Mouse (Mus musculus) embryonic fibroblast, embryonic 13.5 days (primary cell): ENCODE data around the gene Dnah2. TPM values are rescaled to one million over a fixed set of nuclear protein-coding genes. Genes with fewer than 3 reads are reported as not detected.

ENCODE experiments used
- H3K27ac ChIP-seq: 2 replicates; pipeline ENCODE4 v1.5.1; 2012; ENCODE audit warnings: low read length, control low read depth, inconsistent platforms; ENCODE audit not compliant: insufficient read depth
- H3K4me1 ChIP-seq: 2 replicates; pipeline ENCODE4 v1.6.1; 2011; ENCODE audit warnings: low read length; ENCODE audit not compliant: control insufficient read depth, insufficient read depth
- H3K4me3 ChIP-seq: 2 replicates; pipeline ENCODE4 v1.5.1; 2011; ENCODE audit warnings: mild to moderate bottlenecking, control low read depth, low read length; ENCODE audit not compliant: insufficient read depth
- CTCF ChIP-seq: IDR thresholded peaks from 2 replicates; pipeline ENCODE4 v1.5.1; 2011; ENCODE audit warnings: mild to moderate bottlenecking, control low read depth, low read length, moderate library complexity, borderline replicate concordance; ENCODE audit not compliant: insufficient read depth
- POLR2A ChIP-seq: IDR thresholded peaks from 2 replicates; pipeline ENCODE4 v1.6.1; 2011; ENCODE audit warnings: low read depth, mild to moderate bottlenecking, control low read depth, low read length, moderate library complexity
- polyA plus RNA-seq: library from polyadenylated mRNA; stranded (reverse); fragments of >200 nt; gene quantifications from 2 replicates; pipeline ENCODE4 v1.2.4, GENCODE M21; 2011; ENCODE audit warnings: low read depth; ENCODE audit not compliant: missing spikeins, insufficient read length

Gene Dnah2
- polyA plus RNA-seq, 1 experiment: 0.21 TPM

DNA sequence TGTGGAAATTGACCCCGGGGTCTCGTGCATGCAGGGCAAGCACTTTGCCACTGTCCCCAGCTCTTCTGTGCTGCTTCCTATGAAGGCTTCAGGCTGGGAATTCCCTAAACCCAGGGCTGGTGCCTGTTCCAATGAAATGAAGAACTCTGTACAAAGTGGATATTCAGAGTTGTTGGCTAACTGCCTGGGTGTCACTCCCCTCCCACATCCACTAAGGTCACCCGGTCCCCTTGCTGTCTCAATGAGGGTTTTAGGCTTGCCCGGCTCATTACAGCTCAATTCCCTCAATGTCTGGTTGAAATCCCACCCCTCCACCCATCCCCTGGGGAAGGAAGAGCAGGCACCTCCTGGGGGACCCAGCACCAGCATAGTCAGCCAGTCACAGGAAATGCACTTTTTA lies 28.9 kb downstream of the Dnah2 start:
- Histone ChIP-seq H3K4me1 (no peaks in the 10 kb centered on the region), H3K4me3 (no peak overlapping the region), H3K27ac (no peak overlapping the region)
- TF ChIP-seq CTCF (no peak), POLR2A (no peak)

DNA sequence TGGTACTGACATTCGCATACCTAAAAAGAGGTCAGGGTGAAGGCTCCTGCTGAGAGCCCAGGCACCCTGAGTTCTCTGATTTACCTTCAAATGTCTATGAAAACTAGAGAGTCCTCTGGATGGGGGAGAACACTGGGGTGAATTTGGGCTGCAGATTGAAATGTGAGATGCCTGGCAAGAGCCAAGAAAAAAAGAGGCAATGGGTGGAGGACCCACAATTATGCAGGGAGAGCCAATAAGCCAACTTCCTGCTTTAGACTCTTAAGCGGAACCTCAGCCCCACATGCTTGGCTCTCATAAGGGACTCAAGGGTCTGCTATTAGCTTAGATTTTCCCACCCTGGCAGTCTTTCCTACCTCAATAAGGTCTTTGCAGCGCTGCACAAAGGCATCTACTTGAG lies 32.2 kb downstream of the Dnah2 start:
- Histone ChIP-seq H3K4me3 (no peak overlapping the region), H3K4me1 (no peaks in the 10 kb centered on the region), H3K27ac (no peak overlapping the region)

DNA sequence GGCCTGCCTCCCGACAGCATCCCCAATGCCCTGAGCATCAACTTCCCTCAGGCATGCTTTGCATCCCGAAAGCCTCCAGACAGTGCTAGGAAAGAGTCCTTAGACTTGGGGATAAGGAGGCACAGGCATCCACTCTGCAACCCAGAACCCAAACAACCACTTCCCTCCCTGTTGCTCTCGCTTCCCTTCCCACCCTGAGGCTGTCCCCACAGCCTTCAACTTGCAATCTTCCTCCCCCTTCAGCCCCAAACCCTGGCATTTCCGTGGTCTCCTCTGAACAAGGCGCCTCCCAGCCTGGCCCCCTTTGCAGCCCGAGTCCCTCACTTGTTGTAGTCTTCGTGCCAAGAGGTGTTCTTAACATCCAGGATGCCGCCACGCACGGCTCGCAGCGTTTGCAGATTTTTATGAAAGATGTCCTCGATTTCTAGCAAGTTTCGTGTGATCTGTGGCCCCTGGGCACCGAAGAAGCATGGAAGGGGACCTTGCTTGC lies 32.7 kb downstream of the Dnah2 start:
- H3K27ac ChIP-seq: no peak overlapping the region
- H3K4me3 ChIP-seq: no peak overlapping the region
- no peak for TF ChIP-seq POLR2A
- no peak for TF ChIP-seq CTCF
- no peaks in the 10 kb centered on the region for H3K4me1 ChIP-seq

More for the DNA sequence above, 32.2 kb downstream of the Dnah2 start:
- TF ChIP-seq POLR2A: no peak
- no peak for TF ChIP-seq CTCF

DNA sequence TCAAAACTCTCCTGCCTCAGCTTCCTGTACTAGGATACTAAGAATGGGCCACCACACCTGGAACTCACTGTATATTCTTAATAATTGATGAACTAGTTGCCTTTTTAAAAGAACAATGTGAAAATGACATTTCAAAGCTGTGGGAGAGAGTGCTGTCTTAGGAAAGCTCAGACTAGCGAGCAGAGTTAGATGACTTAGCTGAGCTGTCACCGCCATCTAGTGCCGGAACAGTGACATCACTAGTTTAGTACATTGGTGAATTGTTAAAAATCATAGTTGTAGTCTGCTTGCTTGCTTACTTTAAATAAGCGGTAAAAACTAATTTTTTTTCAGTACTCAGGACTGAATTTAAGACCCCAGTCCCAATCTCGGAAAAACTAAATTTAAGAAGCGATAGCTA lies 35.1 kb downstream of the Dnah2 start:
- H3K27ac ChIP-seq: no peak overlapping the region
- H3K4me3 ChIP-seq: no peak overlapping the region
- TF ChIP-seq POLR2A (no peak), CTCF (peak; percentile 71; the same call in 1 of the 2 replicates)
- no peaks in the 10 kb centered on the region for H3K4me1 ChIP-seq

DNA sequence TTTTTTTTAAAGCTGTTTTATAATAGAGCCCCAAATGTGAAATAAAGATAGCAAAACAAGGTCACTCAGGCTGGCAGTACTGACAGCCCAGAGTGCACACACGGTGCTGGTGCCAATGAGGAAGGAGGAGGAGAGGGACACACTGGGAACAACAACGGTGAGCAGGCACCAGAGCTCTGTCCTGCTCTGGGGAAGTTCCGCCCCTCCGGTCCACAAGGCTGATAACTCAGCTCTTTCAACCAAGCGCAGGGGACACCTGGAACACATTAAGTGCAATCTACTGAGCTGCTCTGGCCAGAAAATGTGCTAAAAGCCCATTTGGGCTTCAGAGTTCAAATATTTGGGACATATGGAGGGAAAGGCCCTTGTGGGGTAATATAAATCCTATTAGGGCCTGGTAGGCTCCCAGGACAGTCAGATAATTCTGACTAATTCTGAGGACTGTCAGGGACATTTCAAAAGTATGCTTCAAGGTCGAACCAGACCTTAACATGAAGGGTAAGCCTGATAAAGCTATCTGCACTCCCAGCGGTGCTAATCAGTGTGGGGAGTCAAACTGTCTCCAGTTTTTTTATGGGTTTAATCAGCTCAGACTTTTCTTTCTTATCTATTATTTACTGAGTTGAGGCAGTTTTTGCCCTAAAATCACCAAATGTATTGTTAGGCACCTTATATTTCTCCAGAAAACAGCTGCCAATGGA lies 38.0 kb downstream of the Dnah2 start:
- H3K4me3 ChIP-seq: no peak overlapping the region
- no peaks in the 10 kb centered on the region for H3K4me1 ChIP-seq
- H3K27ac ChIP-seq: no peak overlapping the region
- TF ChIP-seq POLR2A: no peak
- TF ChIP-seq CTCF: no peak

DNA sequence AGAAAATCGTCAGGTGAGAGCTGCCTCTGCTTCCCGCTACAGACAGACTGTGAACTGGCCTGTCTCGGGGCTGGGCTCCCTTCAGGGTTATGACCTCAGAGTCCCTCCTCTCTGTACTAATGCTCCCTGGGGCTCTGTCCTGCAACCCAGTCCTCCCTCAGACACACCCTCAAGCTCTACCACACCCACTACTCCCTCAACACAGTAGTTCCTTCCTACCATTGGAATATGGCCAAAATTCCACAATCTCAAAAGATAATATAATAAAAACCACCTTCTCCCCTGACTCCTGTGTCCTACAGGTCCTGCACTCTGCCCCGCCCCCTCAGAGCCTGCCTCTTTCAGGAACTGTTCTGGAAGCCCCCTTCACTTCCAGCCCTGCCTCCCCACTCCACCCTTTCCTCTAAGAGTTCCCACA lies 45.0 kb downstream of the Dnah2 start:
- H3K27ac ChIP-seq: no peak overlapping the region
- H3K4me3 ChIP-seq: no peak overlapping the region
- no peak for TF ChIP-seq POLR2A
- no peak for TF ChIP-seq CTCF
- no peaks in the 10 kb centered on the region for H3K4me1 ChIP-seq

DNA sequence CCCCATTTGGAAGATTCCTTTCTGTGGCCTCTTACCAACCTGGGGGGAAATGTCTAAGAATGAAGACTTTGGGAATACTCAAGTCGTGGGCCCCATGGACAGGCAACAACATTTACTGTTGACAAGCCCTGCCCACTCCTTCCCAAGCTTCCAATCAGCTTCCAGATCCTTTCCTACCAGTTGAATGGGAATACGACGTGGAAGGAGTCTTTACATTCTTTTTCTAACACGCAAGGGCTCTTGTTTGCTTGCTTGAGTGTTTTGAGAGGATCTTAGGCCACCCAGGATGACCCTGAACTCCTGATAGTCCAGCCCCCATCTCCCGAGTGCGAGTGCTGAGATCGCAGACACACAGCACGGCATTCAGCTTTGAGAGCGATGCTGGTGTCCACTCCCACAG lies 47.4 kb downstream of the Dnah2 start:
- no peak overlapping the region for H3K4me3 ChIP-seq
- TF ChIP-seq POLR2A: no peak
- TF ChIP-seq CTCF: no peak
- no peaks in the 10 kb centered on the region for H3K4me1 ChIP-seq
- H3K27ac ChIP-seq: no peak overlapping the region

DNA sequence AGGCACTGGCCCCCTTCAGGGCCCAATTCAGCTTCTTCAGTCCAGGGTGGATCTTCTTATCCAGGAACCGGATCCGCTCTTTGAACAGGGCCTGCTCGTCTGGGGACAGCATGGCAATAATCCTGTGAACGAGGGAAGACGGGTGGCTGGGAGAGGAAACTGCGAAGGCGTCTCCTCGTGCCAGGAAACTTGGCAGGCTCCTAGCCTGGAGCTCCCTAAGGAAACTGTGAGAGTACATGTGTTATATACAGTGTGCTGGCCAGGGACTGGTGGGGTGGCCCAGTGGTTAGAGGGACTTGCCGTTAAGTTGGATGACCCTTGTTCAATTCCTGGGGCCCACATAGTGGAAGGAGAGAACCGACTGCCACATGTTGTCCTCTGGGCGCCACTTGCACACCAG lies 49.8 kb downstream of the Dnah2 start:
- Histone ChIP-seq H3K4me1 (no peaks in the 10 kb centered on the region), H3K4me3 (no peak overlapping the region), H3K27ac (no peak overlapping the region)
- no peak for TF ChIP-seq POLR2A
- TF ChIP-seq CTCF: no peak

DNA sequence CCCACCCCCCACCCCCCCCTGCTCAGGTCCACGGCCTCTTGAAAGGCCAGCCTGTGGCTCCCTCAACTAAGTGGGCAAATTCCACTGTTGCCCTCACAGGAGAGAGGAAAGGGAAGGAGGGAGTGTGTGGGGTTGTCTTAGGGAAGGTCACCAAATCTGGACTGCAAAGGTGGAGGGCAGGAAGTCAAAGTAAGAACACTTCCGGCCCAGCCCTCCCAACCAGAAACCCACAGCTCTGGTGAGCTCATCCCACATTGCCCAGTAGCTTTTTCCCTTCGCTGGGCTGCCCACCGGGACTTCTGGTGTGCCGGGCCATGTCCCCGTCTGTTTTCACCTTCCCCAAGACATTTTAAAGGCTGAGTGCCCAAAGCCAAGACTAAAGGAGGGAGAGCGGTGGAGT lies 57.2 kb downstream of the Dnah2 start:
- TF ChIP-seq POLR2A (no peak), CTCF (no peak)
- no peak overlapping the region for H3K27ac ChIP-seq
- H3K4me1 ChIP-seq: no peaks in the 10 kb centered on the region
- H3K4me3 ChIP-seq: no peak overlapping the region

DNA sequence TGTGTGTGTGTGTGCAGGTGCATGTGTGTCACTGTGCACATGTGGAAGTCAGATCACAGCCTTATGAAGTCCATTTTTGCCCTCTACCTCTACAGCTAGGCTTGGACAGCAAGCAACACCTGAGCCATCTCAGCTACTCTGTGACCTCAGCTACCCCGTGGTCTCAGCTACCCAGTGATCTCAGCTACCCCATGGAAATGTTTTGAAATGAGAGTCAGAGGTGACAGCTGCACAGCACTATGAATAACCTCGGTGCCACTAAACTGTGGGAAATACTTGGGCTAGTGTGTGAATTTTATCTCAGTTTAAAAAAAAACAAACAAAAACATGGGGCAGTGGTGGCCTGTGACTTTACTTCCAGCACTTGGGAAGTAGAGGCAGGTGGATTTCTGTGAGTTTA lies 58.0 kb downstream of the Dnah2 start:
- H3K4me1 ChIP-seq: no peaks in the 10 kb centered on the region
- no peak overlapping the region for H3K27ac ChIP-seq
- TF ChIP-seq POLR2A: no peak
- TF ChIP-seq CTCF: no peak
- no peak overlapping the region for H3K4me3 ChIP-seq

DNA sequence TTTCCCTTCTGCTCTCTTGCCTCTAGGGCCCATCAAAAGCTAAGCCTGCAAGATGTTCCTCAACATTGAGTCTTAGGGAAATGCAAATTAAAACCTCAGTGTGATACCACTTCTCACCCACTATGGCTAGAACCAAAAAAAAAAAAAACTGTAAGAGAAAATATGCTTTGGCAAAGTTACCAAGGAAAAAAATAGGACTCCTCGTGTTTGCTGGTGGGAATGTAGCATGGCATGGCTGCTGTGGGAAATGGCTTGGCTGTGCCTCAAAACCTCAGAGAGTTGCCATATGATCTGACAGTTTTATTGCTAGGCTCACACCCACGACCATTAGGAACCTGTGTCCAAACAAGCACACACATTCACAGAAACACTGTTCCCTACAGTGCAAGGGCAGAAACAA lies 61.4 kb downstream of the Dnah2 start:
- no peak overlapping the region for H3K27ac ChIP-seq
- H3K4me3 ChIP-seq: no peak overlapping the region
- H3K4me1 ChIP-seq: no peaks in the 10 kb centered on the region
- TF ChIP-seq CTCF (no peak), POLR2A (no peak)

DNA sequence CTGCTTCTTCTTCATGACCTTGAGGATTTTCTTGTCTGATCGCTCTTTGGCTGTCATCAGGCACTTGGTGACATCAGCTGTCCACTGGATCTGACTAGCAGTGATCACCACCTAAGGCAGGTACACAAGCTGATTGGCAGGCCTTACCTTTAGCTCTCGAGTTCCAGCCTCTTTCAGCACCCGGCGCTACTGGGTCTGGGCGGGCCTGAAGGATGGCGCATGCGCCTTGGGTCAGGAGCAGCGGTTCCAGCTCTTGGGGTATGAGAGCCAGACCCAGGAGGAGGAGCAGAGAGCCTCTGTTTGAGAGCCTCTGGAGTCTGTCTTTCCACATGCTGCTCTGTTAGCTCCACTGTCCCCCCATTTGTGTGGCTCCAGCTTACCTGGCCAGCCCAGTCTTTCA lies 71.3 kb downstream of the Dnah2 start:
- no peak overlapping the region for H3K27ac ChIP-seq
- no peak overlapping the region for H3K4me3 ChIP-seq
- no peak for TF ChIP-seq POLR2A
- no peak for TF ChIP-seq CTCF
- H3K4me1 ChIP-seq: no peaks in the 10 kb centered on the region
